Mouse (Mus musculus) right cerebral cortex, adult 18-20 months (tissue): Measurements from ENCODE around the gene Arl5c.
A peak's percentile ranks its signal among the peaks of the same experiment; 100 is the strongest.

Source experiments
- DNase-seq: peaks from one replicate; pipeline ENCODE4 v3.0.0; 2022; ENCODE audit warnings: mixed read lengths

Arl5c gene

GRCm38 (mm10) chr11:98018858-98019641 lies 23.1 kb upstream of the Arl5c start:
- DNase-seq = peak; percentile 93

- no peak for DNase-seq
Observed at GRCm38 (mm10) chr11:98018222-98018621, 22.2 kb upstream of the Arl5c start.

DNA sequence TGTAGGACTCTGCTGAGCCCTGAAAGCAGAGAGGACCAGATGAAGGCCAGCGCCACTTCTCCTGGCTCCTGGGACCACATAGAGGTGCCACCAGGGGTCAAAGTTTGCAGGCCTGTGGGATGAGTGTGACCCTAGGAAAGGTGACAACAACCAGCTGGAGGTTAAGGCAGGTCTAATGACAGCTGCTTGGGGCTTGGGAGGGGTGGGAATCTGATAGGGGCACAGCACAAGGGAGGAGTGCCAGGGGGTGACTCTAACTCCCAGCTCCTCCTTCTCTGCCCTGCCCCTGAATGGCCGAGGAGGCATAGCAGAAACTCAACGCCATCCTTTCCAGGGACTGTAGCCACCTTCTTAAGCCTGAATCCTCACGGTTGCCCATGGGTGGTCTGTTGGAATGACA lies 20.8 kb upstream of the Arl5c start:
- DNase-seq = no peak

- no peak for DNase-seq
Observed at GRCm38 (mm10) chr11:98016177-98016576, 20.2 kb upstream of the Arl5c start.

GRCm38 (mm10) chr11:98012831-98013230 lies 16.9 kb upstream of the Arl5c start:
- no peak for DNase-seq

DNA sequence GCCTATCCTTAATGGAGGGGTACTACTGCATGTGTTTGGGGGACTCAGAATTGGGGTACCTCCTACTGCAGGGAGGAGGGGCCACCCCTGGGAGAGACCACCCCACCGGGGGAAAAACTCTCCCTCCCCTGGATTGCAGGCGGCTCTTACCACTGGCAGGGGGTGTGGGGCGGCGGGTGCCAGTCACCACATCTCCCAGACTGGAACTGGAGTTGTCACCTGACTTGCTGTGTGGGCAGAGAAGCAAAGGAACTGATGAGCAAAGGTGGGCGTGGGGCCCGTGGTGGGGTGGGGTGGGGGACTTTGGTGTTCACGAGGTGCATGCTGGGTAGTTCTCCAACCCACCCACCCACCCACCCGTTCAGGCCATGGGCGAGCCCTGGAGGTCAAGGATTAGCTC lies 15.7 kb upstream of the Arl5c start:
- peak; percentile 82 for DNase-seq

DNA sequence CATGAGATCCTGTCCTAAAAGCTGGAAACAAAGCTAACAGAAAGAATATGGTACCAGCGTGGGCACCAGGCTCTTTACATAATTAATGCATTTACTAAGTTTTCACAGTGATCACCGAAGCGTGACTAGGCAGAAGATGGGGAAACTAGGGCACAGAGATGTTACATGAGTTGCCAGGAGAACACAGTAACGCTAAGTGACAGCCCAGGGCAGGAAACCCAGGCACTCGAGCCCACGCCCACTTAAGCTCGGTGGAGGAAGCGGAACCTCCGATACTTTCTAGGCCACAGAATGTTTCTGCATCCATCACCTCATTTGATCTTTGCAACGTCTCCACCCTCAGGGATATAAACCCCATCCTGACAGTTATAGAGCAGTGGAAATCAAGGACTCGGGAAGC lies 12.1 kb upstream of the Arl5c start:
- DNase-seq = no peak

GRCm38 (mm10) chr11:98005686-98006085 lies 9.7 kb upstream of the Arl5c start:
- no peak for DNase-seq

GRCm38 (mm10) chr11:98005076-98005475 lies 9.1 kb upstream of the Arl5c start:
- no peak for DNase-seq

DNA sequence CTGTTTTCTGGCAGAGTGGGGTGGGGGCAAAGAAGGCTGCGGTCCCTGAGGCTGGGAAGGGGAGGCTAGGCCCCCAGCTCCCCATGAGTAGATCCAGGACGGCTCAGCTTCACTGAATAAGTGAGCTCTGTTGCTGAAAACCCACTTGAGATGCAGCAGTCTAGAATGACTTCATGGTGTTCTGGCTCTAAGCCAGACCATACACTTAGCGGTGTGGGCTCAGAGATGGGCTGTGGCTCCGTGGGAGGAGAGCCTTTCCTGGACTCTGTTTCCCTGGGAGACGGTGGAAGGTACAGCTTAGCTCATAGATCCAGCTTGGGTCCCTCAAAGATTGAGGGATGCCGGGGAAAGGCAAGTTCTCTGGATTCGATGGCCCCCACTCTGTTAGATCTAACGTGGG lies 8.2 kb upstream of the Arl5c start:
- DNase-seq = peak; percentile 84

DNA sequence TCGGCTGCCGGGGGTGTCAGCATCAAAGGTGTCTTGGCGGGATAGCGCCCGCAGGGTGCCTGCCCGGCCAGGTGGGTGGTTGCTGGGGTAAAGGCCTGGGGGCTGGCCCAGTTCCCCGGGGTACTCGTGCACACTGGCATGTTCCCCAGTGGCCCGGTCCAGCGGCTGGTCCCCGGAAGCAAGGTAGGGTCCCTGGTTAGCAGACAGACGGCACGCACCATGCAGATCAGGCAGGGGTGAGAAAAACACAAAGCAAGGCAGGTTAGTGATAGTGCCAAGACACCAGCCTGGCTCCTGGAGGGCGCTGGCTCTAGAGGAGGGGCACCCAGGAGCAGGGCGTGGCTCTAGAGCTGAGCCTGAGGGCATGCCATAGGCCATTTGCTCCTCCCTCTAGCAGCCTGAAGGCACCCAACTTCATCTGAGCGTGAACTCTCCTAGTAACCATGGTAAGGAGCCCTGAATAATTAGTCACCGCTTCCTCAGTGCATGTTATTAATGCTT lies 7.2 kb upstream of the Arl5c start:
- no peak for DNase-seq

DNA sequence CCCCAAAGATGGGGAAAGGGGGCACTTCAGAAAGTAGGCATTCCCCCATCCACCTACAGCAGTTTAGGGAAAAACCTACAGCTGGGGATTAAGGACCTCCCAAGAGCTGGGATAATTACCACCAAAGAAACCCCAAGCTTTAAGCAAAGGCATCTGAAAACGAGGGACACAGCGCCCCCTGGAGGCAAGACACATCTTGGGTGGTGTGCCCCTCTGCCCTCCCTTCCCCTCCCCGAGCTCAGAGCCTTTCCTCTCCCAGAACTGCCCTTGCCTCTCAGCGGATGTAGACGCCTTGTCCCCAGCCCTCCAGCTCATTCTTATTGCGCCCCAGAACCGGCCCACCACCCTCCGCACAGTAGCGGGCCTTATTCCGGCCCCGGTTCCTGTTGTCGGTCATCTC lies 6.6 kb upstream of the Arl5c start:
- no peak for DNase-seq

- no peak for DNase-seq
Observed at GRCm38 (mm10) chr11:98001986-98002385, 6.0 kb upstream of the Arl5c start.

- no peak for DNase-seq
Observed at GRCm38 (mm10) chr11:98001351-98001824, 5.4 kb upstream of the Arl5c start.

- no peak for DNase-seq
Observed at GRCm38 (mm10) chr11:98000378-98001140, 4.6 kb upstream of the Arl5c start.

- DNase-seq = no peak
Observed at GRCm38 (mm10) chr11:97999748-98000147, 3.8 kb upstream of the Arl5c start.

- no peak for DNase-seq
Observed at GRCm38 (mm10) chr11:97998898-97999608, 3.1 kb upstream of the Arl5c start.

- no peak for DNase-seq
Observed at GRCm38 (mm10) chr11:97998074-97998793, 2.3 kb upstream of the Arl5c start.

DNA sequence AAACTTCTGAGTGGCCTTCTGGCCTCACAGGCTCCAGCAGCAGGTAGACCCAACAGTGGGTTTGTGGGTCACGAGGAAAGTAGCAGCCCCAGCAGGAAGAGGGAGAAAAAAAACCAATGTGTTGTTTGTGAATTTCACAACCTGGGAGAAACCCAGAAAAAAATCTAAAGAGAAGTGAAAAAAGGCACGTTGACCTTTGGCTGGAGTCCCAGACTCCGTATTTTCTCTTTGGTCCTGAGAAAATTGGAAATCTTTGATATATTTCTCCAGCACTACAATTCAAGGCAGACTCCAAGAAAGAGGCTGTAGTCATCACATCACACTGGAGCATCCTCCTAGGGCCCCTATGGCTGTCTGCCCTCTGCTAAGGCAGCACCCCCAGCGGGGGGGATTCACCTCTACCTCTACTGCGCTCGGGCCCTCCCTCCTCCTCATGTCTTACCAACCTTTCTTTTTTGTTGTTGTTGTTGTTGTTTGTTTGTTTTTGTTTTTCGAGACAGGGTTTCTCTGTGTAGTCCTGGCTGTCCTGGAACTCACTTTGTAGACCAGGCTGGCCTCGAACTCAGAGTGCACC lies 1.5 kb upstream of the Arl5c start:
- no peak for DNase-seq

DNA sequence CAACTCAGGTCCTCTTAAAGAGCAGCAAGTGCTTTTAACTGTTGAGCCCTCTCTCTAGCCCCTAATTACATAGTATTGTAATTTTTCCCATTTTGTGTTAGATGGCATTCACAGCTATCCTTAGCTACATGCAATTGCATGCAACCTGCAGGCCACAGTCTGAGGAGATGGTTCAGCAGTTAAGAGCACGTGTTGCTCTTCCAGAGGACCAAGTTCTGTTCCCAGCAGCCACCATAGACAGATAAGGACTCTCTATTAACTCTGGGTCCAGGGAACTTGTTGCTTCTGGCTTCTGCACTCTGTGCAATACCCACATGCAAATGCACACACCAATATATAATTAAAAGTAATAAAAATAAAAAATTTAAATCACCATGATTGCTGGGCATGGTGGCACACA lies 710 bp upstream of the Arl5c start:
- no peak for DNase-seq

DNA sequence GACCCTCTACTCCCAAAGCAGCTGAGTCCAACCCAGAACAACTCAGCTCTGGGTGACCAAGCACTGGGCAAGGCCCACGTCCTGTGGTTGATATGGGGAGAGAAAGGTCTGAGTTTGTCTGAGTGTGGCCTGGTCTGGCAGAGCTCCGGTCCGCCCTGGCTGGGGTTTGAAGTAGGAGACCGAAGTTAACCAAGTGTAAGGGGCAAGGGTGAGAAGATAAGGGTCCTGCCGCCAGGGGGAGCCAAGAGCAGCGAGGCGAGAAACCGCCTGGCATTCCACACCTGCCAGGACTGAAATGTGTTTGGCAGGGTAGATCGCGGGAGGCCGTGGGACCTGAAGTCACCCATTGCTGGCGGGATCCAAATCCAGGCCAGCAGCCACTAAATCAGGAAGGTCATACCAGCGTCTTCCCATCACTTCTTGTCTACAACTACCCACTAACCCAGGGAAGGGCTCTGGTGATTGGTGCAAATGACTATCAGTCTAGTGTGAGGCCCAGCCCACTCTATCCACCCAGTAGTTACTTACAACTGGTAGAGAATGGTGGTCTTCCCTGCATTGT lies 1.4 kb downstream of the Arl5c start:
- DNase-seq = no peak

DNA sequence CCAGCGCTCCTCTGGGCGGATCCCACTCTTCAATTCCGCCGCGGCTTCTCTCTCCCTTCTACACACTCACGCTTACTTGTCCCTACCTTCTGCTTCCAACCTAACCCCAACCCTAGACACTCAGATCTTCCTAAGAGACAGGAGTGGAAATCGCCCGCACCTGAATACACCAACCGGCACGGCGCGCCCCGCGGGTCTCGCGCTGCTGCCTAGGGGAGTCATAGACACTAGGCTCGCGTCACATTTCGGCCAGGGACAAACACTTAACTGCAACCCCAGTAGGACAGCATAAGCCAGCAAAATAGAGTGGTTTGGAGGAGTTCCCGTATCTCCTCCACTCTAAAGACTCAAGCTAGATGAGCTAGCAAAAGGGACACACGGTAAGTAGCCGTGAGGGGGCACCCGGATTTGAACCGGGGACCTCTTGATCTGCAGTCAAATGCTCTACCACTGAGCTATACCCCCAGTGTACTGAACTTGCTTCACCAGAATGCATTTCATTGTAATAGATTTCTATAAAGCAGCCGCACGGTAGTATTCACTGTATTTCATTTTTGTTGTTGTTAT lies 7.4 kb downstream of the Arl5c start:
- DNase-seq = peak; percentile 91
